Mouse (Mus musculus): Measurements from ENCODE around the gene Acot7. TPM values are rescaled to one million over a fixed set of nuclear protein-coding genes. Genes with fewer than 3 reads are reported as not detected.

Acot7 gene
- total and polyA plus RNA-seq, 2 experiments, result 9.3 to 18.4 TPM

DNA sequence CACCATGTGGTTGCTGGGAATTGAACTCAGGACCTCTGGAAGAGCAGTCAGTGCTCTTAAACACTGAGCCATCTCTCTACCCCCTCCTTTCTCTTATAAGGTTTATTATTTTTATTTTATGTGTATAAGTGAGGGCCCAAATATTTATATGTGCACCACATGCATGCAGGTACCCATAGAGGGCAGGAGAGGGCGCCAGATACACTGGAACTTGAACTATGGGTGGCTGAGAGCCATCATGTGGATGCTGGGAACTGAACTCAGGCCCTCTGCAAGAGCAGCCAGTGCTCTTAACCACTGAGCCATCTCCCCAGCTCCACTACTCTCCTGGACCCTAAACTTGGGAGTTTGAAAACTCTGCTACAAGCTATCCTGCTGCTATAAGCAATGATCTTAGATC, 34.3 kb upstream of the Acot7 start:
- Histone ChIP-seq H3K36me3 (ENCODE audit: control insufficient read depth, insufficient read depth, low read length) (no peaks in the 10 kb centered on the region), H3K27me3 (ENCODE audit: control insufficient read depth, insufficient read depth, low read length) (no peaks in the 10 kb centered on the region), H3K27ac (replicated peaks; ENCODE audit: insufficient read depth, low read depth, low read length) (no peak overlapping the region), H3K4me3 (ENCODE audit: insufficient read depth, low read depth, low read length) (no peak overlapping the region), H3K79me2 (ENCODE audit: control insufficient read depth, insufficient read depth, low read length) (no peaks in the 10 kb centered on the region), H3K9ac (ENCODE audit: low read depth, low read length) (no peak overlapping the region), H3K4me1 (ENCODE audit: control insufficient read depth, insufficient read depth, low read length) (peaks cover 3% of the 10 kb centered on the region; the same call in 1 of the 2 replicates)
- 36% methylated on average over 1 of the region's 1 CpGs for WGBS
- TF ChIP-seq POLR2A (IDR thresholded peaks at IDR 0.05; ENCODE audit: extremely low read depth, insufficient read depth, low read length) (no peak), CTCF (IDR thresholded peaks at IDR 0.05; ENCODE audit: low read depth, low read length) (no peak)
- DNase-seq (ENCODE audit: extremely low read depth, low read depth, low spot score), result no peak

DNA sequence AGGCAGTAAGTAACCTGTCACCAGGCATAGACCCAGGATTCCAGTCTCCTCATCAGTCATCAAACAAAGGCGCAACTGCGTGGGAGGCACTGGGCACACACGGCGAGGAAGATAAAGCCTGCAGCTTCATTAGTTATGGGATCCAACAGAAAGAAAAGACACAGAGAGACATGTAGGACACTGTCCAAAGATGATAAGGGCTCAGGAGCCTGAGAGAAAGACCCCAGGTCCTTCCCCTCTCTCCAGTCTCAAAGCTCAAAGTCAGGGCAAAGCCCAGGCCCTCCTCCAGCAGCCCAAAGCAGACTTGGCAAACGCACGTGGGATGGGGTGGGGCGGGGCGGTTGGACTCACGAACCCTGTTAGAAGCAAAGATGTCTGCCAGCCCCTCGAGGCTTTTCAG, 32.5 kb upstream of the Acot7 start:
- no peaks in the 10 kb centered on the region for H3K4me1 ChIP-seq (ENCODE audit: control insufficient read depth, insufficient read depth, low read length)
- no peak for TF ChIP-seq CTCF (IDR thresholded peaks at IDR 0.05; ENCODE audit: low read depth, low read length)
- no peak for TF ChIP-seq POLR2A (IDR thresholded peaks at IDR 0.05; ENCODE audit: extremely low read depth, insufficient read depth, low read length)
- H3K27me3 ChIP-seq (ENCODE audit: control insufficient read depth, insufficient read depth, low read length), result no peaks in the 10 kb centered on the region
- no peak for DNase-seq (ENCODE audit: extremely low read depth, low read depth, low spot score)
- WGBS, result 35% methylated on average over 10 of the region's 10 CpGs
- H3K36me3 ChIP-seq (ENCODE audit: control insufficient read depth, insufficient read depth, low read length), result no peaks in the 10 kb centered on the region
- H3K9ac ChIP-seq (ENCODE audit: low read depth, low read length), result no peak overlapping the region
- no peaks in the 10 kb centered on the region for H3K79me2 ChIP-seq (ENCODE audit: control insufficient read depth, insufficient read depth, low read length)
- H3K27ac ChIP-seq (replicated peaks; ENCODE audit: insufficient read depth, low read depth, low read length), result no peak overlapping the region
- no peak overlapping the region for H3K4me3 ChIP-seq (ENCODE audit: insufficient read depth, low read depth, low read length)

DNA sequence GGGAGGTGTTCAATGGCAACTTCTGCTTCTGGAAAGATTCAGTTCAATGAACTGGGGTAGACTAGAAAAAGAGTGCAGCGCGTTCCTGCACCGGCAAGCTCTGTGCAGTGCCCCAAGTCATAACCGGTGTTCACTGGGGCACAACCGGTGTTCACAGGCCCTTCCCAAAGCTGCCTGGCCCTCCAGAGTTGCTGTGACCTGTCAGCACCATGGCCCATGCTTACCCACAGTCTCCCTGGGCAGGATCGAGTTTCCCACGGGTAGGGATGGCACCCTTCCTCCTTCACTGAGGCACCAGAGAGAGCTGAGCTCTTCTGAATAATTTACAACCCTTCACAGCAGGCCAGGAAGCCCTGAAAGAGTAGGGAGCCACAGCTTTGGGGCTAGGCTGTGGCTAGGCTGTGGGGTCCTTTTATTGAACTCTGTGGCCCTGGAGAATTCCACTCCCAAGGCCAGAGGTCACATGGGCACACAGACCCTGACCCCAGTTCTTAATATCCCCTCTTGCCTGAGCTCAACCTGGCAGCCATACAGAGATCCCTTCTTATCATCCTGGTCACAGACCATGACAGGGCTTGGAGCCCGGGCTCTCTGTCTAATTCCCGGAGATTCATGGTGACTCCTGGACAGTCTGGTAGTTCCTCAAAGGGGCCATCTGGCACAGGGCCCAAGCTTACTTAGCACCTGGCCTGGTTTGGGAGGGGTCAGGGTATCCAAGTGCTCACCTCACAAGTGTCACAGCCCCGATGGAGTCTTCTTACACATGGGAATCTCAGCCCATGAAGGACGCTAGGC, 31.7 kb upstream of the Acot7 start:
- TF ChIP-seq POLR2A (IDR thresholded peaks at IDR 0.05; ENCODE audit: extremely low read depth, insufficient read depth, low read length) (no peak), CTCF (IDR thresholded peaks at IDR 0.05; ENCODE audit: low read depth, low read length) (no peak)
- no peak overlapping the region for H3K9ac ChIP-seq (ENCODE audit: low read depth, low read length)
- H3K4me1 ChIP-seq (ENCODE audit: control insufficient read depth, insufficient read depth, low read length), result no peaks in the 10 kb centered on the region
- H3K27ac ChIP-seq (replicated peaks; ENCODE audit: insufficient read depth, low read depth, low read length), result no peak overlapping the region
- H3K79me2 ChIP-seq (ENCODE audit: control insufficient read depth, insufficient read depth, low read length), result no peaks in the 10 kb centered on the region
- no peaks in the 10 kb centered on the region for H3K36me3 ChIP-seq (ENCODE audit: control insufficient read depth, insufficient read depth, low read length)
- no peak overlapping the region for H3K4me3 ChIP-seq (ENCODE audit: insufficient read depth, low read depth, low read length)
- no peaks in the 10 kb centered on the region for H3K27me3 ChIP-seq (ENCODE audit: control insufficient read depth, insufficient read depth, low read length)
- DNase-seq (ENCODE audit: extremely low read depth, low read depth, low spot score), result no peak
- 79% methylated on average over 11 of the region's 11 CpGs for WGBS

DNA sequence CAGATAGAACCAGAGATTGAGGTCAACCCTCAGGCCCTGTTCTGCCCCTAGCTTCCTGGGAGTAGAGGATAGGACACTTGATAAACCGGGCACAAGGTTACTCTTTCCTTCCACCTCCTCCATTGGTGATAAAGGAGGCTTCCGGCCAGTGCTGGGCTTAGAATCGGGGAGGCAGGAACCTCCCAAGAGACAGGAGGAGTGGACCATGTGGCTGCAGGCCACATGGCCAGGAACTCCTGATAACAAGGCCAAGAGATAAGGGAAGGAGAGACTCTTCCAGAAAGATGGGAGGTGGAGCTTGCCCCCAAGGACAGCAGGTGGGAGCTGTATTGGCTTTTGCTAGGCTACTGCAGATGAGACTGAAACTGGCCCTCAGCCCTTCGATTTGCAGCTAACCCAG, 27.4 kb upstream of the Acot7 start:
- Histone ChIP-seq H3K4me3 (ENCODE audit: insufficient read depth, low read depth, low read length) (no peak overlapping the region), H3K36me3 (ENCODE audit: control insufficient read depth, insufficient read depth, low read length) (no peaks in the 10 kb centered on the region), H3K4me1 (ENCODE audit: control insufficient read depth, insufficient read depth, low read length) (no peaks in the 10 kb centered on the region), H3K9ac (ENCODE audit: low read depth, low read length) (no peak overlapping the region), H3K27ac (replicated peaks; ENCODE audit: insufficient read depth, low read depth, low read length) (no peak overlapping the region), H3K27me3 (ENCODE audit: control insufficient read depth, insufficient read depth, low read length) (peaks cover 6% of the 10 kb centered on the region), H3K79me2 (ENCODE audit: control insufficient read depth, insufficient read depth, low read length) (no peaks in the 10 kb centered on the region)
- 80% methylated on average over 4 of the region's 4 CpGs for WGBS
- no peak for TF ChIP-seq CTCF (IDR thresholded peaks at IDR 0.05; ENCODE audit: low read depth, low read length)
- no peak for DNase-seq (ENCODE audit: extremely low read depth, low read depth, low spot score)

DNA sequence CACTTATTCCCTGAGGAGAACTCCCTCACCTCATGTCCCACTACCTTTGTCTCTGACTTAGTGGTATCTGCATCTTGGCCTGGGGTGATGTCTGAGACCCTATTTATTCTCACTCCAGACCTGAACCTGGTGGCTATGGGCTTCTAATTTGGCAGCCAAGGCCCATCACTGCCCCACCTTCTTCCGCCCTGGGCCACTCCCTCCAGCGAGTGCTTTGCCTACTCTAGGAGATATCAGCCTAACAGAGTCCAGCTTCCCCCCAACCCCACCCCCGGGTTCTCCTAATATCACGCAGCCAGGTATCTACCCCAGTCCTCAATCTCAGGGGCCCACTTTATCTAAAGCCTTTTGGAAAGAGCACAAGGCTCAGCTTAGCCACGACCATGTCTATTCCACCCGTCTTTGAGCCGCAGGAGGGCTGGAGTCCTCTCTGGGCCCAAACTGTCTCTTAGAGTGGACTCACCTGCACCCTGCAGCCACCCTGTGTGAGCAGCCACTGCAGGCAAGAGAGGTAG, 26.4 kb upstream of the Acot7 start:
- DNase-seq (ENCODE audit: extremely low read depth, low read depth, low spot score), result no peak
- H3K9ac ChIP-seq (ENCODE audit: low read depth, low read length), result no peak overlapping the region
- no peak for TF ChIP-seq CTCF (IDR thresholded peaks at IDR 0.05; ENCODE audit: low read depth, low read length)
- TF ChIP-seq POLR2A (IDR thresholded peaks at IDR 0.05; ENCODE audit: extremely low read depth, insufficient read depth, low read length), result no peak
- no peaks in the 10 kb centered on the region for H3K4me1 ChIP-seq (ENCODE audit: control insufficient read depth, insufficient read depth, low read length)
- H3K27me3 ChIP-seq (ENCODE audit: control insufficient read depth, insufficient read depth, low read length), result peaks cover 6% of the 10 kb centered on the region
- 49% methylated on average over 7 of the region's 7 CpGs for WGBS
- no peaks in the 10 kb centered on the region for H3K79me2 ChIP-seq (ENCODE audit: control insufficient read depth, insufficient read depth, low read length)
- H3K27ac ChIP-seq (replicated peaks; ENCODE audit: insufficient read depth, low read depth, low read length), result no peak overlapping the region
- H3K36me3 ChIP-seq (ENCODE audit: control insufficient read depth, insufficient read depth, low read length), result no peaks in the 10 kb centered on the region
- peak overlapping the region; percentile 30; the same call in 1 of the 2 replicates for H3K4me3 ChIP-seq (ENCODE audit: insufficient read depth, low read depth, low read length)

DNA sequence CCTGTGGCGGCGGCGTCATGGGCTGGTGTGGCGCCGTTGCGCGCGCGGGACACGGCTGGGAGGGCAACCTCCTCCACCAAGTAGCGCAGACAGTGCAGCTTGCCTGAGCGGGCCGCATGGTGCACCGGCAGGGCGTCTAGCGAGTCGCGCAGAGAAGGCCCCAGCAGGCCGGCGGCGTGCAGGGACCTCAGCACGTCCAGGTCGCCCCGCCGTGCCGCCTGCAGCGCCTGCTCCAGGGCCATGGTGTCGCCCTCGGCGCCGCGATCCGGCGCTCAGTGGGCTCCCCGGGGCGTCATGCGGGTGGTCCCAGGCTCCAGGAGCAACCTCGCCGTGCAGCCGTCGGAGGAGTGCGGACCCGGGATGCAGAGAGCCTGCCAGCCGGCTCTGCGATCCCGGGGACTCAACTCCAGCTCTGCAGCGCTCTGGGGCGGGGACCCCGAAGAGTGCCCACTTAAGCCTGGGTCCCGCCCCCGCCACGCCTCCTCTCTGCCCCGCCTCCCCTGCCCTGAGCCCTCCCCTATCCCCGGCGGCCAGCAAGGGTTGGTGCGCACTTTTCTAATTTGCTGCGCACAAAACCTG, 25.9 kb upstream of the Acot7 start, which contains the start of gene Espn:
Espn (minus strand) TSS at position 406 of the 579 bp plus-strand sequence.
- no peak for DNase-seq (ENCODE audit: extremely low read depth, low read depth, low spot score)
- Histone ChIP-seq H3K4me3 (ENCODE audit: insufficient read depth, low read depth, low read length) (peak within 1 kb of the TSS; percentile 30; the same call in 1 of the 2 replicates), H3K27ac (replicated peaks; ENCODE audit: insufficient read depth, low read depth, low read length) (no peak within 1 kb of the TSS), H3K36me3 (ENCODE audit: control insufficient read depth, insufficient read depth, low read length) (no peaks in the 10 kb centered on the region), H3K4me1 (ENCODE audit: control insufficient read depth, insufficient read depth, low read length) (no peaks in the 10 kb centered on the region), H3K79me2 (ENCODE audit: control insufficient read depth, insufficient read depth, low read length) (no peaks in the 10 kb centered on the region), H3K27me3 (ENCODE audit: control insufficient read depth, insufficient read depth, low read length) (peaks cover 6% of the 10 kb centered on the region), H3K9ac (ENCODE audit: low read depth, low read length) (no peak within 1 kb of the TSS)
- TF ChIP-seq POLR2A (IDR thresholded peaks at IDR 0.05; ENCODE audit: extremely low read depth, insufficient read depth, low read length) (no peak), CTCF (IDR thresholded peaks at IDR 0.05; ENCODE audit: low read depth, low read length) (no peak)
- WGBS, result 8% methylated on average over 56 of the region's 57 CpGs
